Mouse (Mus musculus) adrenal gland, postnatal 0 days (tissue): ENCODE results near the gene Smad3. TPM values are rescaled to one million over a fixed set of nuclear protein-coding genes. Genes with fewer than 3 reads are reported as not detected.

ENCODE experiments used
- polyA plus RNA-seq: library from polyadenylated mRNA; unstranded; fragments of >200 nt; fragmentation: Nextera tagmentation; extraction: Ambion mirVana; gene quantifications from 2 replicates; pipeline ENCODE4 v1.2.1, GENCODE M21; 2015

The Smad3 gene
- polyA plus RNA-seq: 7.7 and 10.4 TPM in 2 replicates

GRCm38 (mm10) chr9:63757865-63758440, at the start of gene Smad3:
Gene Smad3, minus strand, starts transcription at chr9:63757994.

GRCm38 (mm10) chr9:63602043-63602939, 155.5 kb downstream of the Smad3 start, which contains the start of the genes Iqch and Aagab:
Gene Iqch, minus strand, starts transcription at chr9:63602493.
Gene Aagab, plus strand, starts transcription at chr9:63602660.

Other genes starting within 250 kb of the Smad3 start
- gene Iqch, start 155.5 kb downstream of the Smad3 start, polyA plus RNA-seq: 0.10 and 0.20 TPM in 2 replicates
- 19.5 and 29.6 TPM in 2 replicates for gene Aagab, start 155.3 kb downstream of the Smad3 start, polyA plus RNA-seq